Mouse (Mus musculus): ENCODE data around the gene Kcne1.

GRCm38 (mm10) chr16:92357566-92357965 lies 1.7 kb downstream of the Kcne1 start:
- TF ChIP-seq CTCF (IDR thresholded peaks at IDR 0.05) (no peak), POLR2A (IDR thresholded peaks at IDR 0.05; ENCODE audit: insufficient read depth, low read depth, low read length) (no peak), EP300 (IDR thresholded peaks at IDR 0.05; ENCODE audit: insufficient read depth, low read depth, low read length) (no peak)

All from heart, adult 2 months (tissue).